Mouse (Mus musculus): ENCODE measurements around the gene Tmem170.
"Not testable (repeated sequence)": the region's sequence is repeated elsewhere in the genome, so short reads cannot be mapped to it uniquely, and the experiment has no call there.

Gene Tmem170

GRCm38 (mm10) chr8:111871278-111871677, 5.3 kb downstream of the Tmem170 start:
- no peak for DNase-seq

GRCm38 (mm10) chr8:111870379-111870778, 6.2 kb downstream of the Tmem170 start:
- DNase-seq: no peak

- DNase-seq: no peak
These were observed 7.9 kb downstream of the Tmem170 start for GRCm38 (mm10) chr8:111868664-111869063.

GRCm38 (mm10) chr8:111865857-111866256, 10.7 kb downstream of the Tmem170 start:
- DNase-seq: no peak

- no peak for DNase-seq
These were observed 11.3 kb downstream of the Tmem170 start for GRCm38 (mm10) chr8:111865130-111865852.

GRCm38 (mm10) chr8:111864648-111865047, 11.9 kb downstream of the Tmem170 start:
- DNase-seq: no peak

- no peak for DNase-seq
These were observed 13.3 kb downstream of the Tmem170 start for GRCm38 (mm10) chr8:111863280-111863679.

GRCm38 (mm10) chr8:111855977-111856376, 20.6 kb downstream of the Tmem170 start:
- DNase-seq: no peak

- DNase-seq: peak; percentile 94
These were observed 22.6 kb downstream of the Tmem170 start, which contains the start of gene Cfdp1 for GRCm38 (mm10) chr8:111853861-111854501. Cfdp1 (minus strand) TSS chr8:111854291.

- not testable (repeated sequence) for DNase-seq
These were observed 23.3 kb downstream of the Tmem170 start for GRCm38 (mm10) chr8:111853219-111853618.

GRCm38 (mm10) chr8:111846746-111847145, 29.8 kb downstream of the Tmem170 start:
- DNase-seq: no peak

- DNase-seq: peak in 1 of 2 experiments; percentile 19
These were observed 41.0 kb downstream of the Tmem170 start for GRCm38 (mm10) chr8:111835540-111835939.

- no peak for DNase-seq
These were observed 42.5 kb downstream of the Tmem170 start for GRCm38 (mm10) chr8:111834011-111834410.

- DNase-seq: no peak
These were observed 43.6 kb downstream of the Tmem170 start for GRCm38 (mm10) chr8:111832983-111833382.

- DNase-seq: no peak
These were observed 44.6 kb downstream of the Tmem170 start for GRCm38 (mm10) chr8:111831996-111832395.

- no peak for DNase-seq
These were observed 48.0 kb downstream of the Tmem170 start for GRCm38 (mm10) chr8:111828595-111828994.

- DNase-seq: peak; percentile 47 to 49
These were observed 51.3 kb downstream of the Tmem170 start for GRCm38 (mm10) chr8:111825219-111825618.

- no peak for DNase-seq
These were observed 52.2 kb downstream of the Tmem170 start for GRCm38 (mm10) chr8:111824334-111824733.

- DNase-seq: no peak
These were observed 55.4 kb downstream of the Tmem170 start for GRCm38 (mm10) chr8:111821199-111821598.

GRCm38 (mm10) chr8:111820691-111821090, 55.9 kb downstream of the Tmem170 start:
- DNase-seq: no peak

GRCm38 (mm10) chr8:111820018-111820417, 56.5 kb downstream of the Tmem170 start:
- no peak for DNase-seq

- no peak for DNase-seq
These were observed 58.0 kb downstream of the Tmem170 start for GRCm38 (mm10) chr8:111818556-111818955.

GRCm38 (mm10) chr8:111815078-111815477, 61.5 kb downstream of the Tmem170 start:
- DNase-seq: no peak

GRCm38 (mm10) chr8:111813818-111814217, 62.7 kb downstream of the Tmem170 start:
- no peak for DNase-seq

Measured in cerebellum, postnatal 36 days (tissue).